Mouse (Mus musculus) spleen, adult 2 months (tissue): ENCODE results near the gene Apobec4.

Experiments used
- CTCF ChIP-seq: fragments of 200-500 bp; IDR thresholded peaks from 2 replicates; pipeline ENCODE4 v1.5.1; 2011; ENCODE audit warnings: mild to moderate bottlenecking, inconsistent platforms; ENCODE audit not compliant: insufficient read depth, insufficient read length, insufficient replicate concordance; ENCODE audit errors: extremely low read depth
- POLR2A ChIP-seq: fragments of 200-500 bp; IDR thresholded peaks from 2 replicates; pipeline ENCODE4 v1.6.1; 2011; ENCODE audit warnings: low read depth, low read length, inconsistent platforms

DNA sequence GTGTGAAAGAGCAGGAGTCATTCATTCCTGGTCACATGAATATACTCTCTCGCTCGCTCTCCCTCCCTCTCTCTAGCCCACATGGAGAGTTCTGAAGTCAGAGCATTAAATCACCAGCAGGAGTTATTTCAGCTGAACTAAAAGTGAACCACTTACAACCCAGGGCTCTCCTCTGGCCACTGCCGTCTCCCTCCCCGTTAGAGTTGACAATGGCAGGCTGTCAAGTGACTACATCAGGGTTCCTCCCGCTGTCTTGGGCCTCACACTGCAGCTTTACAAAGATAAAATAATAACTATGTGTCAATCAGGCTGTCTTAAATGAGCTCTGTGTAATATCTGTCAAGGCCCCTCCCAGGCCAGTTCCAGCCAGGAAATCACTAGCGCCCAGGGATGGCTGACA, 47.4 kb upstream of the Apobec4 start:
- TF ChIP-seq CTCF, result no peak
- no peak for TF ChIP-seq POLR2A
